Mouse (Mus musculus) megakaryocyte, adult 5-6 weeks (primary cell): Measurements from ENCODE around the gene Bola1. TPM values are rescaled to one million over a fixed set of nuclear protein-coding genes. Genes with fewer than 3 reads are reported as not detected.

ENCODE experiments used
- ATAC-seq: 2 replicates; pipeline ENCODE4 v1.8.0; 2016; ENCODE audit warnings: mild to moderate bottlenecking, inconsistent platforms; ENCODE audit not compliant: poor library complexity, severe bottlenecking
- total RNA-seq, 2 experiments: library from RNA; stranded (forward) in 1 of 2; stranded (reverse) in 1 of 2; fragments of 153-499, 151-499 nt in 1 of 2; fragments of 221-1000, 200-1000 nt in 1 of 2; gene quantifications; 2 replicates each; pipeline versions ENCODE4 v1.2.3 to v1.2.4; 2015 to 2017

Gene Bola1
- total RNA-seq (2015), result 11.9 and 14.2 TPM in 2 replicates
- 9.9 and 12.1 TPM in 2 replicates for total RNA-seq (2017)

DNA sequence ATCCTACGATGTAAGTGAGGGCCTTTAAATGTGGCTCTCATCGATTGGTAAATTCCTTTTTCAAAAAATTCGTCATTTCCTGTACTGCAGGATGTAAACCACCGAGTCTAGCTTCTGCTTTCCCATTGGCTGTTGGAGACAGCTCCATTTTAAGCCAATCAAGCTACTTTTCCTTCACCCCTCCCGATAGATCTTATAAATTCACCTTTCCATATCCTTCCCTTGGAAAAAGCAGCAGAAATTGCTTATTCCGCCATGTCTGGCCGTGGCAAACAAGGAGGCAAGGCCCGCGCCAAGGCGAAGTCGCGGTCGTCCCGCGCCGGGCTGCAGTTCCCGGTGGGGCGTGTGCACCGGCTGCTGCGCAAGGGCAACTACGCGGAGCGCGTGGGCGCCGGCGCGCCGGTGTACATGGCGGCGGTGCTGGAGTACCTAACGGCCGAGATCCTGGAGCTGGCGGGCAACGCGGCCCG, at the start of gene Bola1, which contains the start of gene Hist2h2ab:
Gene Bola1, minus strand, starts transcription at position 49 of the 470 bp plus-strand sequence.
Gene Hist2h2ab, plus strand, starts transcription at position 205 of the 470 bp plus-strand sequence.
- peak; percentile 59 for ATAC-seq

DNA sequence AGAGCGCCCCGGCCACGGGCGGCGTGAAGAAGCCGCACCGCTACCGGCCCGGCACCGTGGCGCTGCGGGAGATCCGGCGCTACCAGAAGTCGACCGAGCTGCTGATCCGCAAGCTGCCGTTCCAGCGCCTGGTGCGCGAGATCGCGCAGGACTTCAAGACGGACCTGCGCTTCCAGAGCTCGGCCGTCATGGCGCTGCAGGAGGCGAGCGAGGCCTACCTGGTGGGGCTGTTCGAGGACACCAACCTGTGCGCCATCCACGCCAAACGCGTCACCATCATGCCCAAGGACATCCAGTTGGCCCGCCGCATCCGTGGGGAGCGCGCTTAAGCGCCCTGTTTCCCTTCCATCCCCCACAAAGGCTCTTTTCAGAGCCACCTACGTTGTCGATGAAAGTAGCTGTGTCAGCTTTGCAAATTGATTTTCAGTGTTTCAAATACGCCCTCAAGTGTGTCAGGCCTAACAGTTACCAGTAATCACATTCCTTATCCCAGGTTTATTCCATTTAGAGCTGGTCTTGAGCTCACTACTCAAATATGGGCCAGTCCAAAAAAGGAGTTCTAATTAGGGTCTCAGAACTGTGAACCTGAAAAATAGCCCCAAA, 49.4 kb upstream of the Bola1 start:
- peak; percentile 22 for ATAC-seq

DNA sequence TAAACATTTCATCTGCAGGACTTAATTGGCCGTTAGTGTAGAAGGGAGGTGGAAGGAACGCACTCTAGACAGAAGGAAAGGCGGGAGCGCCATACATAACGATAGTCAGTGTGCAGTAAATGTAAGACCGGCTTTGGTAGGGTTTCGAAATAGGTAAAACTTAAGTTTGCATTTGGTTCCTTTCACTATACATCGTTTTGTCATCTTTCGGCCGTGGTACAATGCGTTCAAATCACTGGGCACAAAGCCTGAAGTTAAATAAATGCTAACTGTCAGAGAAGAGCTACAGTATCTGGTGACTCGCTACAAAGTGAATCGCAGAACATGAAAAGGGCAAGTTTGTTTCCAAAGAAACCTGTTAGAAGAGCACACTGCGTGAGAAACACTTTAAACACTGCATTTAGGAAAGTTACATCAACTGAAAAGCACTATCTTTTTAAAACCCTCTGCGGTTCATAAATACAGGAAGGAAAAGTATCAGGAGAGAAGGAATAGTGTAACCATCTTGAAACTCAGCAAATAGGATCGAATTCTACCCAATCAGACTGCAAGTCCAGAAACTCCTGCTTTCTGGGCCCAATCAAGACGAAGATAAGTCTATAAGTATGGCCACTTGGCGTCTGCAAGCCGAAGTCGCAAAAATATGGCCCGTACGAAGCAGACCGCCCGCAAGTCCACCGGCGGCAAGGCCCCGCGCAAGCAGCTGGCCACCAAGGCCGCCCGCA, 48.7 kb upstream of the Bola1 start, which contains the start of gene Hist2h3b:
Gene Hist2h3b, plus strand, starts transcription at position 604 of the 725 bp plus-strand sequence.
- peak; percentile 50 for ATAC-seq

DNA sequence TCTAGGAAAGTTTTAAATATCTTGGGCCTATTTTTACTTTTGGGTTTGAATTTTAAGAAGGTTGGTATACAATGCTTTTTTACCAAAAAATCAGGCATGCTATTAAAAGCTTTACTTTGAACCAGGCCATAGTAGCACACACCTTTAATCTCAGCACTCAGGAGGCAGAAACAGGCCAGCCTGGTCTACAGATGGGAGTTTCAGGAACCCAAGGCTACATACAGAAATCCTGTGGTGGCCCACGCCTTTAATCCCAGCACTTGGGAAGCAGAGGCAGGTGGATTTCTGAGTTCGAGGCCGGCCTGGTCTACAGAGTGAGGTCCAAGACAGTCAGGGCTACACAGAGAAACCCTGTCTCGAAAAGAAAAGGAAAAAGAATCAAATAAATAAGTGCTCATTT, 48.0 kb upstream of the Bola1 start:
- ATAC-seq, result no peak

DNA sequence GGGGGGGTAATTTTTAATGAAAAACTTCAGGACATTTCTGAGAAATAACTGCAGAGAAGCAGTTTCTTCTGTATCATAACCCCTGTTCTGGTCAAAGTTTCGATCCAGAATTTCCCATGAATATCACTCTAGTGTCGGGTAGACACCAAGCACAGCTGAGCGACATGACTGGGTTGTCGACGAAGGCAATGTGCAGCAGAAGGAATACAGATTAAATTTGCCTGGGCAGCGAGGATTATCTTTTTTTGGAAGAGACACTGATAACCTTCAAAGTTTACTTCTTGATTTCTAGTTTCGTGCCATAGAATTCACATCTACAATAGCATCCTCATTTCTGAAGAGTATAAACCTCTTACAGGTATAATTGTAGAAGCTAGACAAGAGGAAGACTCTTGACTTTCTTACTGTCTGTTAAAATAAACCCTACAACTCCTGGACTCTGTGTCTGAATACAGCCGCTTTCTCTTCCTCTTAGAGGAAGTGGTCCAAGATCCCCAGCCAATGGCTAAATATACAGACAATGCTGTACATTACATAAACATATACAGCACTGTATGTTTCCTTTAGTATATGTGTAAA, 46.7 kb upstream of the Bola1 start:
- ATAC-seq, result no peak

DNA sequence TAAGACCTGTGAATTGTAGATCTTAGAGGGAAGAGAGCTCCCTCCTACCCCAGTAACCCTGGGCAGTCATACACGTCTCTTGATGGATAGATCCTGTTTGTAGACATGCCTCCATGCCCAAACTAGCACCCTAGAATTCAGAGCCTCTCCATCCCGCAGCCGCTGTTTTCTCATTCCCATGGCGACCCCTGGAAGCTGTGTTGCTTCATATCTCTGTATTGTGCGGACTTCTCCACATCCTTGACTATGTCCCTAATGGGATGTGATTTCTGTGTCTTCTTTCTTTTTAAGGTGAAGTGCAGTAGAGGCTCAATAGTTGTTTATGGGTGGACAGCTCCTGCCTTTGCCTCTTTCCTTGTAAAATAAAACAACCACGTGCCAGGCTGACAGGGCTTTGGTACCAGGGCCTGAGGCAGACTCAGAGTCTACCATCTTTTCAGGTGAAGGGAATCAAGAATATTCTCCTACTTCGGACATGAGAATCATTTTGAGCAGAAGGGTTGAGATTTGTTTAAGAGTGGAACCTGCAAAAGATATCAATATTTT, 45.0 kb upstream of the Bola1 start:
- no peak for ATAC-seq

DNA sequence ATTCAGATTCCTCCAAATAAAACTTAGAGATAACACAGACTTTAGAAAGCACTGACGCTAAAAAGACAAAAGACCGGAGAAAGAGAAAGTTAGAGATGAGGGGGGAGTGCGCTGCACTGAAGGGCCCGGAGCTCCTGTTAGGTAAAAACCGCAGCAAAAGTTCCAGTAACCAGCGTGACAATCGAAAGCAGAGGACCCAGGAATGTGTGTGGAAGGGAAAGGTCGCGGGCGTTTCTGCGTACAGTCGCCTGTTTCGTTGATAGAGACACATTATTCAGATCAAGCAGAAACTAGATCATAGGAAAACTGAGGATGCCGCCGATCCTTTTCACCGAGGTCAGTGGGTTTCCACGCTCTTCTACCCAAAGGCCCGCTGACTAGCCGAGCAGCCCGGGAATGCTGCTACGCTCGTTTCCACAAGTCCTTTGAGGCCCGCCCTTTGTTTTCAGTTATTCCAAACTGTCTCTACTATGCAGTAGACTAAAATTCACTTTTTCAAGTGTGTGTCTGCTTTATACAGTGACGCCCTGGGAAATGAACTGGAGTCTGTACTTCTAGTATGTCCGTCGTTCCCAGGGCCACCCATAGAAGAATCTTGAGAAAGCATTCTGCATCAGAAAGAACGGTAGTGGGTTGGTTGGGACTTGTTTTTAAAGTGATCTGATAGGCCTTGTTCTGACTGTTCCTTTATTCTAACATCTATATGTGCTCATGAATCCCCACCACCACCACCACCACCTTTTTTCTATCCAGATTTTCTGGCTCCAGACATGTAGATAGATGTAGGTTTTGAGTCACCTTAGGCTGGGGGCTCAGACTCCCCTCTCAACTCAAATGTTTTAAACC, 44.3 kb upstream of the Bola1 start:
- ATAC-seq, result 0 out of 2 replicates have a peak, but pooled peaks have one; percentile 7

DNA sequence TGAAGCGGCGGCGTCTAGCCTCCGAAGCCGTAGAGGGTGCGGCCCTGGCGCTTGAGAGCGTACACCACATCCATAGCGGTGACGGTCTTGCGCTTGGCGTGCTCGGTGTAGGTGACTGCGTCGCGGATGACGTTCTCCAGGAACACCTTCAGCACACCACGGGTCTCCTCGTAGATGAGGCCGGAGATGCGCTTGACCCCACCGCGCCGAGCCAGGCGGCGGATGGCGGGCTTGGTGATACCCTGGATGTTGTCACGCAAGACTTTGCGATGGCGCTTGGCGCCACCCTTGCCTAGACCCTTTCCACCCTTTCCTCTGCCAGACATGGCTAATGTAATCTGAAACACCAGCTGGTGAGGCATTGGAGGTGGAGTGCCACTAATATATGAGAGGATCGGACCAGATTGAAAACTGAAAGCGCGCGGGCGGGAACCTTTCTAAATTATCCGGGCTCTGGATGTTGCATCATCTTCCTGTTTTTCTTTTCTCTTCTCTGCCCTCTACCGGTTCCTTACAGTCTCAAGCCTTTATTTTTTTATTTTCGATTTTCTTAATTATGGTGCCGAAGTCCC, 43.6 kb upstream of the Bola1 start, which contains the start of gene Hist2h4:
Gene Hist2h4, minus strand, starts transcription at position 333 of the 572 bp plus-strand sequence.
- peak; percentile 79 for ATAC-seq

DNA sequence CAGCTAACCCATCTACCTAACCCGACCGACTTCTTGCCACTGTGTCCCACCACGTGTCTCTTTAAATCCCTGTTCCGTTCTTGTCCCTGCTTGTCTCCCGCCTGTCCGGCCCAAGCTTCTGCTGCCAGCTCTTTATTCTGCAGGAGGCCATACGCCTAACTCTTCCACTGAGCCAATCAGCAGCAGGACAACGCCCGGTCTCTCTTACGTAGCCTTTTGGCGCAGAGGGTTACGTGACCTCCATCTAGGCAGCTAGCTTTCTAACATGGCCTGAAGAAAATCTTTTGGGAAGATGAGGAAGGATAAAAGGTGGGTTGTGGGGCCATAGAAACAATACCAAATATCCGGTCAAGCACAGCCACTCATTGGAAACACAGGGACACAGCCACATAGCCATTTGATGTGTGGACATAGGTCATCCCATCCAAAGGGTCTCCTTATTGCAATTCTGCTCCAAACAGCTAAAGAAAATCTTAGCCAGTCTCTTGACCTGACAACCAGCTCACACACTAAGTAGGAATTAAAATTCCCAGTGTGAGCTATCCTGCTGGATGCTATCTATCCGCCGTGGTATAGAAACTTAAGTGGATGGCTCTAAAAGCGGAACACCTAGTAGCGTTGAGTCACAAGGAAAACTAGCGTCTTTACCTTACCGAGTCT, 42.8 kb upstream of the Bola1 start:
- ATAC-seq, result peak; percentile 79

DNA sequence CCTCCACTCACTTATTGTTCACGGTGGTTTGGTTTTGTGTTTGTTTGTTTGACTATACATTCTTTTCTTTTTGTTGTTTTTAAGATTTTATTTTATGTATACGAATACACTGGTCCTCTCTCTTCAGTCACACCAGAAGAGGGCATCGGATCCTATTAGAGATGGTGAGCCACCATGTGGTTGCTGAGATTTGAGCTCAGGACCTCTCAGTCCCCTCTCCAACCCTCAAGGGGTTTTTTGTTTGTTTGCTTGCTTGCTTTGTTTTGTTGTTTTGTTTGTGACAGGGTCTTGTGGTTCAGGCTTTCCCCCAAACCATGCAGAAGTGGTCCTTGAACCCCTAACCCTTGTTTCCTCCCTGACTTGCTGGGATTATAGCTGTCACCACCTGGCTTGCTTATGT, 42.1 kb upstream of the Bola1 start:
- no peak for ATAC-seq

DNA sequence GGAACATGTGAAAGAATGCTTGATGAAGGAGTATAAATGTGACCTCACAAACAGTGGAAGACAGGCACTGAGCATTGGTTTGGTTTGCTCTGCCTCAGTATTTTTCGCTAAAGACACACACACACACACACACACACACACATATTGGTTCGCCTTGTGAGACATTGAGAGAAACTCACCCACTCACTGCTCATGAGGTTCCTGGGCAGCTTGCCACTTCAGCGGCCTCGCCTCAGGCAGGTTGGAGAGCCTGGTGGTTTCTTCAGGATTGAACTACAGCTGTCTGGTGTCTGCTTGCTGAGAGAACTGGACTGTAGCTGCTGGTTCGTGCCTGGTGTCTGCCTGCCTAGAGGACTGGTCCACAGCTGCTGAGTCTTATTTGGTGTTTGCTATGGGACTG, 40.7 kb upstream of the Bola1 start:
- no peak for ATAC-seq

DNA sequence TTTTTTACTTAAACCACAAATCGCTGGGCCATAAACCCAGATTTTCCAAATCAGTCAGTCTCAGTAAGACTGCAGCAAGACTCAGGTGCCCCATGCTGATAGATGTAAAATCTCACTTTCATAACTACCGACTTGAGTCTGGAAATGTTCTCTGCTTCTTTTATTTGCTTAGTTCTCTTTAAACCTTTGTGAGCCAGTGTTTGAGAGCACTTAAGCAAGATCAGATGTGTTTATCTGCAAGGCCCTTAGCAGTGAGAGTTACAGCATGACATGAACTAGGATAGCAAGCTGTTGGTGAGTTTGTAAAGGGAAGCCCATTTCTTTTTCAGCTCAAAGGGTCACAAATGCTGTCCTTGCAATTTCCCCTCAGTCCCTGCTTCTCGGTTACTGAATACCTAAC, 37.7 kb upstream of the Bola1 start:
- no peak for ATAC-seq

DNA sequence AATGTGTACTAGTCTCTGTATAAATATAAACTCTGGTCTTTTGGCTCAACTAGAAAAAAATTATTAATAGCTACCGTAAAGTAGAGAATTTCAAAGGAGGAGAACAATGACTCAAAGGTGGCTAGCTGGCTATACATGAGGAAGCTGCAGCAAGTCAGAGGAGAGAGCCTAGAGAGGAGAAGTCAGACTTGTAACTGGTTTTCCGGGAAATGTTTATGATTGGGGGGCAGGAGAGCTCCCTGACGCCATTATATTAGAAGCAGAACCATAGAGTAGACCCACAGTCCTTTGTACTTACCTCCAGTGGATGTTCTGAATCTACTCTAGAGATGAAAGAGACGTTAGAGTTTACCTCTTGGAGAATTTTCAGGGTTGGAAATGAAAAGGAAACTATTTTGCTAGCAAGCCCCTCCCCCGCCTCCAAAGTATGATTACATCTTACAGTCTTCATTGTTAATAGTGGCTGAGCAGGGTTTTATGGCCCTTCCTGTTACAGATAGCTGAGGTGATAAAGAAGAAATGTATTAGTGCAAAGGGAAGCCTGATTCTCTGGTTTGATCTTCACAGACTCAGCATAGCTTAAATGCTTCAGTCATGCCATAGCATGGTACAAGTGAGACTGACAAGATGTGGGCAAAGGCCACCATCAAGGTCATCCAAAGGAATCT, 36.6 kb upstream of the Bola1 start:
- ATAC-seq, result no peak

DNA sequence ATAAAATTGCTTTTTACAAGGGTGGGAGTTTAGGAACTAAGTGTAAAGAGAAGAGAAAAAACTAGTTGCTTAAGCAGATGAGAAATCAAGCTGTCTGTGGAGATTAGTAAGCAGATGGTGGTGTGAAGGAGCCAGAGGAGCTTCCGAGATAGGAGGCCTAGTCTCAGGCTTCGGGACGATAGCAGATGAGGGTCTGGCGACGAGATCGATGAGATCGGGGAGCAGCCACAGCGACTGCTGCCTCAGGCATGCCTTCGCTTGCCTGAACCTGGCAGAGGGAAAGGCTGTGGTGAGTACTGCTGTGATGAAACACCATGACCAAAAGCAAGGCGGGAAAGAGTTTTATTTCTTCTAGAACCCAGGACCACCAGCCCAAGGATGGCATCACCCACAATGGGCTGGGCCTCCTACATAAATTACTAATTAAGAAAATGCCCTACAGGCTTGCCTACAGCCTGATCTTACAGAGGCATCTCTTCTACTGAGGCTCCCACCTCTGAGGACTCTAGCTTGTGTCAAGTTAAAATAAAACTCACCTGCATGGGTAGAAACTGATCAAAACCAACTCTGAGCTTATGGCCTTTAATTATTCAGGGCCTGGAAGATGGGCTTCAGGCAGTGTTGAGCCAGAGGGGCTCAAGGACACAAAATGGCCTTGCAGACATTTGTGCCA, 35.3 kb upstream of the Bola1 start:
- ATAC-seq, result 0 out of 2 replicates have a peak, but pooled peaks have one; percentile 26

DNA sequence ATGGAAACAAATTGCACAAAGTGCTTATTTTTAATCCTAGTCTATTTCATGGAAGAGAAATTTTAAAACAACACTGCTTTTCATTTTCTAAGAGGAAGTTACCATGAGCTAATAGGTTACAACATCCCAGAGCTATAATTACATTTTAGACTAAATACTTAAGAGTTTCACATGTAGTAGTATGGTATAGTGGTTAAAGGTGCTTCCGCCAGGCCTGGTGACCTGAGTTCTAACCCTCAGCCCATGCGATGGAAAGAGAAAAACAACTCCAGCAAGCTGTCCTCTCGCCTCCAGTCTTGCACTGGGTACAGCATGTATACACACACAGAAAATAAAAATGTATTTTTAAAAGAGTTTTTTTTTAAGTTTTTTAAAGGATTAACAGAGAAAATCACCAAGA, 32.3 kb upstream of the Bola1 start:
- peak; percentile 64 for ATAC-seq

DNA sequence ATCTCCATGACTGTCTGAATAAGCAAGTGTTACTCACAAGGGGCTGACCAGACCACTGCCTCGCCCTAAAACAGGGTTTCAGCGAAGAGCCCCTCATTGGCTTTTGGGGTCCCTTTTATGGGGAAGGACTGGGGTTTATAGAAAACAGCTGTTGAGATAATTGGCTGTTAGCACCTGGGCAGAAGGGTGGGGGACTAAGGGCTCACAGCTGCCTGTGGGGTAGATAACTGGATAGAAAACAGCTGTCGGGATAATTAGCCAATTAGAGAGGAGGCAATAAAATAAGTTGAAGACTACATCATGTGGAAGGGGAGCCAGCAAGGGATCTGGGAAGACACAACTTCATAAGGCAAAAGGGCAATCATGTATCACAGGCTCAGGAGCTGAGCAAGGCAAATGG, 31.4 kb upstream of the Bola1 start:
- ATAC-seq, result no peak

DNA sequence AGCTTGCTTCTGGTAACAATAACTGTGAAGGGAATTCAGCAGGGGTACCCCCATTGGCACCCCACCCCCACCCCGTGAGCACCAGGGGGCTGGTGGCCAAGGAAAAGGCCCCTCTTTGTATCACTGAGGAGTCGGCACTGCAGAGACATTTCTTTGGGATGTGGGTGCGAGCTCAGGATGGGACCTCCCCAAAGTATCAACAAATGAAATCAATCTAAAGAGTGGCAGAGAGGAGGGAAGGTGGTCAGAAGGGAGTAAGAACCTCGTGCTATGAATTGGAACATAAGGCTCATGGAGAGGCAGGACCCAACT, 29.5 kb upstream of the Bola1 start:
- no peak for ATAC-seq

DNA sequence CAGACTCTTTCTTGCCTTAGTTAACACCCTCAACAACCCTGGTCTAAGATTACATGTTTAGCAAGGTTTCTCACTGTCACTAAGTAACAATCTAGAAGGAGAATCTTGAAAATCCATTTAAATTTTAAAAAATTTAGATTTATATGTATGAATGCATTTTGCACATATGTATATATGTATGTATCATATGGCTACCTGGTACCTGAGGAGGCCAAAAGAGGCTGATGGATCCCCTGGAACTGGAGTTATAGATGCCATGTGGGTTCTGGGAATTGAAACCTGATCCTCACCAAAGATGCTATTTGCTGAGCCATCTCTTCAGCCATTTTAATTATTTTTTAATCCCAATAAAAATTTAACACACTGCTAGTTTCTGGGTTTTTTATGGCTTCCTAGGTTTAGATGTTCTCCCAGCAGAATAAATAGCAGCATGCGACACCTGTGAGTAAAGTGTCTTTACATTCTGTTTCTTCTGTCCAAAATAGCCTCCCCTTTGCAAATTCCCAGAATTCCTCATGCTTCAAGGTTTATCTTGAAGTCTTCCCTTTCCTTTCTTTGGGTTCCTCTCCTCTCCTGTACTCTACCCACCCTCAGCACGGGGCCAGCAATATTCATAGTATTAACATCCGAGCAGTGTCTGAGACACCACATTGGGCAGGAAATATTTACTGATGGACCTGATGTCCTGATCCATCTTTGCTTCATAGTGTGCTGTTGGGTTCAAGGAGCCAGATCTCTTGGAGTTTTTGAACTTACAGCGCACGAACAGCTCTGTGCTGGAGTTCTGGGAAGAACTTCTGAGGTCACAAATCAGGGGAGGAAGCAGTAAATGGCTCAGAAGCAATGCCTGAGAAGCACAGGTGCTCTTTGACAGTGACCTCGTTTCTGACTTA, 28.9 kb upstream of the Bola1 start:
- no peak for ATAC-seq
